Mouse (Mus musculus) heart, embryonic 15.5 days (tissue): ENCODE measurements around the gene Rflna. TPM values are rescaled to one million over a fixed set of nuclear protein-coding genes. Genes with fewer than 3 reads are reported as not detected.

ENCODE experiments used
- ATAC-seq: fragments of 200-750 bp; cut with Nextera tagmentation; replicated peaks from 2 replicates; pipeline ENCODE4 v1.8.0; 2017; ENCODE audit warnings: low read depth, moderate TSS enrichment; ENCODE audit not compliant: insufficient number of reproducible peaks, insufficient read depth, low FRiP score
- H3K27ac ChIP-seq: fragments of 300-500 bp; sonication (generic); 2 replicates; pipeline ENCODE4 v1.5.1; 2015; ENCODE audit warnings: mild to moderate bottlenecking, inconsistent platforms
- H3K27me3 ChIP-seq: fragments of 300-500 bp; sonication (generic); 2 replicates; pipeline ENCODE4 v1.6.1; 2015; ENCODE audit warnings: inconsistent platforms
- H3K36me3 ChIP-seq: fragments of 300-500 bp; sonication (generic); 2 replicates; pipeline ENCODE4 v1.6.1; 2015; ENCODE audit warnings: mild to moderate bottlenecking, inconsistent platforms
- H3K4me1 ChIP-seq: fragments of 300-500 bp; sonication (generic); replicated peaks from 2 replicates; pipeline ENCODE4 v1.6.1; 2015; ENCODE audit warnings: inconsistent platforms
- H3K4me2 ChIP-seq: fragments of 300-500 bp; sonication (generic); 2 replicates; pipeline ENCODE4 v1.6.1; 2015; ENCODE audit warnings: inconsistent platforms, mild to moderate bottlenecking, moderate library complexity
- H3K4me3 ChIP-seq: fragments of 300-500 bp; sonication (generic); 2 replicates; pipeline ENCODE4 v1.5.1; 2015; ENCODE audit warnings: mild to moderate bottlenecking, inconsistent platforms
- H3K9ac ChIP-seq: fragments of 300-500 bp; sonication (generic); 2 replicates; pipeline ENCODE4 v1.6.1; 2015; ENCODE audit warnings: mild to moderate bottlenecking, inconsistent platforms
- H3K9me3 ChIP-seq: fragments of 300-500 bp; sonication (generic); replicated peaks from 2 replicates; pipeline ENCODE4 v1.6.1; 2016; ENCODE audit warnings: inconsistent platforms
- WGBS: fragments of 180-500 bp; shearing (Covaris S2); methylation state at CpG from one replicate; pipeline ENCODE4 v1.1.7; 2015; ENCODE audit warnings: mixed read lengths; 5-methylcytosine and 5-hydroxymethylcytosine counted together
- polyA plus RNA-seq: library from polyadenylated mRNA; unstranded; fragments of >200 nt; fragmentation: Nextera tagmentation; extraction: Ambion mirVana; gene quantifications from 2 replicates; pipeline ENCODE4 v1.2.1, GENCODE M21; 2015

The Rflna gene
- polyA plus RNA-seq, 1 experiment from 2014 or later = 1.3 TPM

DNA sequence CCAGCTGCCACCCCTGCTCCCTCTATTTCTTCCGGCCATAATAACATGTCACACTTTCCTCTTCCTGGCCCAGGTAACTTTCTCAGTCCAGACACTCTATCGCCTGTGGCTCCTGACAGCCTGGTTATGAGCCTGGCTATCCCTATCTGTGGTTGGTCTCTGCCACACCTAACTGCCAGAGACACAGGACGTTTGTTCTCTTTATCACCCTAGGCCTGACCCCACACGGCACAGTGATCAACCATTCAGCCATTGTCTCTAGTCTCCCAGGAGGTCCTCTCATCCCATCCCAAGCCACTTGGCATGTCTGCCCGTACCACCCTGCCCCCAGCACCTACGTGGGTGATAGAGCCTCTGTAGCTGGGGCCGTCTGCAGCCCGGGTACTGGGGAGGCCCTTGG, 33.5 kb downstream of the Rflna start:
- Histone ChIP-seq H3K4me3 (no peak overlapping the region), H3K27me3 (no peaks in the 10 kb centered on the region), H3K4me2 (no peak overlapping the region), H3K36me3 (peaks cover 79% of the 10 kb centered on the region), H3K9me3 (no peaks in the 10 kb centered on the region), H3K9ac (no peak overlapping the region), H3K27ac (no peak overlapping the region), H3K4me1 (peaks cover 17% of the 10 kb centered on the region)
- WGBS = 86% methylated on average over 8 of the region's 8 CpGs
- ATAC-seq = no peak

DNA sequence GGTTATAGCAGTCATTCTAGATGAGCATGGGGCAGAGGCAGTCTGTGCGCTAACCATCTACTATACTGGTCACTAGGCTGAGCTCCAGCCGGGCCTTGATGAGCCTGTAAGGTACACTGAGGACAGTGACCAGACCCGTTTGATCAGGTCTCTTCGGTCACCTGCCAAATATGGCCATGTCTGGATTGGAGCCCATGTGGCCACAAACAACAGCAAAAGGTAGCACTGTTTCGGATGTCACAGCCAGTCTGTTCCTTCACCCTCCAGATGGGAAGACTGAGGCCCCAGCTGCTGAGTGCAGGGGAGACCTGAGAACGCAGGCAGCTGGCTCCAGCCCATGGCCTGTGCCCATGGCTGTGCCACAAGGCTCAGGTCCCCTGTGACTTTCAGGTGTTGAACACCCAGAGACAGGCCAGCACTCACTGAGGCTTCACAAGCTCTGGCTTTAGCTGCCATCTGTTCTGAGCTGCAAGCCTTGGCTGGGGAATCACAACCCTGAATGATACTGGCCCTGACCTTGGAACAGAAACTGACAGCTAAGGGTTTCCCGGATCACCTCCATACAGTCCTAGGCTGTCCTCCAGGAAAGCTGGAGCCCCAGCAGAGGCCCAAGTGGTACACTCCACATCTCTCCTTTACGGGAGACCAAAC, 36.5 kb downstream of the Rflna start:
- Histone ChIP-seq H3K9ac (no peak overlapping the region), H3K4me3 (no peak overlapping the region), H3K9me3 (no peaks in the 10 kb centered on the region), H3K27me3 (no peaks in the 10 kb centered on the region), H3K4me1 (peaks cover 21% of the 10 kb centered on the region), H3K4me2 (no peak overlapping the region), H3K27ac (peak overlapping the region; percentile 50; the same call in 1 of the 2 replicates), H3K36me3 (peaks cover 72% of the 10 kb centered on the region)
- WGBS = 87% methylated on average over 8 of the region's 8 CpGs
- ATAC-seq = peak; percentile 28; the same call in 1 of the 2 replicates

DNA sequence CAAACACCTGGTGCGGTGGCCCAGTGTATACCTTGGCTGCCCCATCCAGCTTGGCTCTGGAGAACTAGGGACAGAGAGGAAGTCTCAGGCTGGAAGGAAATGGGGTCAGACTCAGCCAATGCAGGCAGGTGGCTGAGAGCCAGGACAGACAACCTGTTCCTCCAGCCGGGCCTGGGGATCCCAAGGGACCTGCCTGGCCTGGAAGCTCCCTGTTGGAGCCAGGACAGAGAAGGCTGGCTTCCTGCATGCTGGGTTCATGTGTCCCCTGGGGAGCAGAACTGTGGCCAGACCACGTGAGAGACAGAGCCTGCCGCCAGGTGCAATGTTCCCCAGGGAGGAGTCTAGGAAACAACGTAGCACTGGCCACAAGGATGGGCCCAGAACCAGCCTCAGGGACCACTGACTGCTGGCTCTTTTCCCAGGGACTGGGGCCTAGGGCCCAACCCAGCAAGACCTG, 37.1 kb downstream of the Rflna start:
- 57% methylated on average over 5 of the region's 5 CpGs for WGBS
- Histone ChIP-seq H3K4me3 (no peak overlapping the region), H3K27ac (peak overlapping the region; percentile 50; the same call in 1 of the 2 replicates), H3K36me3 (peaks cover 66% of the 10 kb centered on the region), H3K27me3 (no peaks in the 10 kb centered on the region), H3K9me3 (no peaks in the 10 kb centered on the region), H3K4me1 (peaks cover 21% of the 10 kb centered on the region), H3K9ac (no peak overlapping the region), H3K4me2 (no peak overlapping the region)
- ATAC-seq = peak; percentile 33

DNA sequence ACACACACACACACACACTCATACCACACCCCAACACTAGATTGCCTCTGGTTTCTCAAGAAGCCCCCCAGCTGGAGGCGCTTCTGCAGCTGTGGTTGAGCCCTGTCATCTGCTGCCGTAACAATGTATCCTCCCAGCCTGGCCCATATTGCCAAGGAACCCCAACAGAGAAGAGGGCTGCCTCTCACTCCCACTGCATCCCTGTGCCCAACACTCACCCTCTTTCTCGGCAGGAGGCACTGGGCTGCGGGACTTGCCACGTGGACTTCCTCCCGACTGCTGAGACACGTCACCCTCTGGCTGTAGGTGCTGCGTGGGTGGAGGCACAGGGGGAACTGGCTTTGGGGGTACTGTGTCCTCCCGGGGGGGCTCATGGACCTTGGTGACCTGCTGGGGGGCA, 38.6 kb downstream of the Rflna start:
- no peak overlapping the region for H3K4me2 ChIP-seq
- no peak for ATAC-seq
- H3K4me1 ChIP-seq = peaks cover 25% of the 10 kb centered on the region
- no peak overlapping the region for H3K4me3 ChIP-seq
- H3K27ac ChIP-seq = no peak overlapping the region
- peaks cover 61% of the 10 kb centered on the region for H3K36me3 ChIP-seq
- WGBS = 88% methylated on average over 9 of the region's 9 CpGs
- no peaks in the 10 kb centered on the region for H3K9me3 ChIP-seq
- no peak overlapping the region for H3K9ac ChIP-seq
- no peaks in the 10 kb centered on the region for H3K27me3 ChIP-seq

DNA sequence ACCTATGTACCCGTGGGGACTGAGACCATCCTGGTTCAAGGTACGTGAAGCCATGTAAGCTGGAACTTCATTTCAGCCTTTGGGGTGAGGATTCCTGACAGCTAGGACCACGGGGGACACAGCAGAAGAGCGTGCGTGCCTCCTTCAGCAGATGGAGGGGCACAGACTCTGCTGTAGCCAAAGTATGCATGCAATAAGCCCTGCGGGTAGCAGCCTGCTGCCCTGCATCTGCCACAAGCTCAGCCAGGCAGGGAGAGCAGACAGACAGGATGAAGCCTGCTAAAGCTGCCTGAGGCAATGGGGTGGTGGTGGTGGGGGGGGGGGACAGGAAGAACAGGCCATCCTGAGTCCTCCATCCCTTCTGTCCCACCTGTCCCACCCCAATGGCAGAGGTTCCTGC, 40.4 kb downstream of the Rflna start:
- no peak overlapping the region for H3K4me3 ChIP-seq
- H3K27me3 ChIP-seq = no peaks in the 10 kb centered on the region
- H3K9me3 ChIP-seq = no peaks in the 10 kb centered on the region
- ATAC-seq = no peak
- 88% methylated on average over 6 of the region's 6 CpGs for WGBS
- H3K9ac ChIP-seq = no peak overlapping the region
- peaks cover 29% of the 10 kb centered on the region for H3K4me1 ChIP-seq
- H3K27ac ChIP-seq = no peak overlapping the region
- no peak overlapping the region for H3K4me2 ChIP-seq
- H3K36me3 ChIP-seq = peaks cover 62% of the 10 kb centered on the region

DNA sequence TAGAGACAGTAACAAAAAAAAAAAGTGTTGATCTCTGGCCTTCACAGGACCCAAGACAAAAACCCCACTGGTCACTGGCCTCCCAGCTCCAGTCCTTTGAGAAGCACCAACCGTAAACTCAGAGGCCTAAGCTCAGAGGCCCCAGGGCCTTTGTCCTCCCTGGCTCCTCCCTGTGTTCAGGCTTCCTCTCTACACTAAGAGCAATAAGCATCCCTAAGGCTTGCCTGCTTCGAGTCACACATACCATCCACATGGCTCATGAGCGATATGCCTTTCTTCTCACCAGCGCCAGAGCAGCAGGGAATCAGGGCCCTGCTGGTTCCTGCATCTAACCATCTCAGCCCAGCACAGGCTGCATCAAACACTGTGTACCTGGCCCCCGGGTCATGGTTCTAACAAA, 42.2 kb downstream of the Rflna start:
- H3K9me3 ChIP-seq = no peaks in the 10 kb centered on the region
- H3K4me2 ChIP-seq = no peak overlapping the region
- H3K4me1 ChIP-seq = peaks cover 25% of the 10 kb centered on the region
- peaks cover 71% of the 10 kb centered on the region for H3K36me3 ChIP-seq
- H3K9ac ChIP-seq = no peak overlapping the region
- no peak for ATAC-seq
- H3K27ac ChIP-seq = no peak overlapping the region
- H3K4me3 ChIP-seq = no peak overlapping the region
- H3K27me3 ChIP-seq = no peaks in the 10 kb centered on the region
- 74% methylated on average over 5 of the region's 5 CpGs for WGBS

DNA sequence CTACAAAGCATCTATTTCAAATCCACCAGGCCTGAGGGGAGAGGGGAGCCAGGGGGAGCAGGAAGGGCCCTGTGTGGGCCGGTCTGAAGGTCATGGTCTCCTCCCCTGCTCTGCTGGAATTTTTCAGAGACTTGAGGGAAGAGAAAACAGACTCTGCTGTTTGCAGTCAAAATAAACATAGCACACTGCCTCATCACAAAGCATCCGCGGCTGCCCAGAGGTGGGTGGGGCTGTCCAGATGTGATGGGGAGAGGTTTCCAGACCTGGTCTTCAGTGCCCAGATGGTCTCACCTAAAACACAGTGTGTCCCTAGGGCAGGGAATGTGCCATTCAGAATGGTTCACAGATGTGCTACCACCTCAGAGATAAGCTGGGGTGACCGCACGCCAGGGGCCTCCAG, 43.4 kb downstream of the Rflna start:
- Histone ChIP-seq H3K36me3 (peaks cover 73% of the 10 kb centered on the region), H3K4me1 (peaks cover 20% of the 10 kb centered on the region), H3K27ac (no peak overlapping the region), H3K27me3 (no peaks in the 10 kb centered on the region), H3K9me3 (no peaks in the 10 kb centered on the region), H3K4me3 (no peak overlapping the region), H3K9ac (no peak overlapping the region), H3K4me2 (no peak overlapping the region)
- ATAC-seq = no peak
- 53% methylated on average over 5 of the region's 5 CpGs for WGBS

DNA sequence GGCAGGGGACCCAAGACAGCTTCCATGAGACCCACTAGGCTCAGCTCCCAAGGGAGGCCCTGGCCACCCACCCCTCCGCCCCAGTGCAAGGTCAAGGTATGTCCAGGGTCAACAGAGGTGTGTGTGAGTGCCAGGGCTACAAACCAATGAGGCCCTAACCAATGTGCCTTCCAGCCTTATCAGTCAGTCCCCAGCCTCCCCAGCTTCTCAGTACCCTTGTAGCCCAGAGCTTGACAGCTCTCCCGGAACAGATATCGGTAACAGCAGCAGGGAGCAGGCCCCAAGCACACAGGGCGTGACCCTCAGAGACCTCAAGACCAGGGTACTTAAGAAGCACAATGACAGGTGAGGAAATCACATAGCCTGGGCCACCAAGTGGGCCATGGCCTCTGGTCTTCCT, 46.5 kb downstream of the Rflna start:
- peaks cover 47% of the 10 kb centered on the region for H3K4me1 ChIP-seq
- no peak overlapping the region for H3K4me2 ChIP-seq
- H3K9ac ChIP-seq = no peak overlapping the region
- no peaks in the 10 kb centered on the region for H3K27me3 ChIP-seq
- no peak for ATAC-seq
- no peaks in the 10 kb centered on the region for H3K9me3 ChIP-seq
- WGBS = 74% methylated on average over 4 of the region's 4 CpGs
- no peak overlapping the region for H3K4me3 ChIP-seq
- no peak overlapping the region for H3K27ac ChIP-seq
- H3K36me3 ChIP-seq = peaks cover 56% of the 10 kb centered on the region

DNA sequence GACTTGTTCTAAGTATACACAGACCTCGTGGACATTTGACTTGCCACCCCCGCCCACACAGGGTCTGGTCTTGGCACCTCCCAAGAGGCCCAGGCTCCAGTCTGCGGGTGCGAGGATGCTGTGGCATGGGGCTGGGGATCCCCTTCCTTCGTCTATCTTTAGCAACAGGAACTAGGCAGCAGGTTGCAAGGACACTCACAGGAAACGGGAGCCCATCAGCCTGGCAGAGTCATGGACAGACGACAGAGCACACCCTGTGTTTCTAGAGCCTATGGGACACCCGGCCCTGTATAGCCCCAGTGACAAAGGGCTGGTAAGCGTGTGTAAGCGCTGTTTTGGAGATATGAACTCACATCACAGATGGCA, 49.2 kb downstream of the Rflna start:
- peaks cover 41% of the 10 kb centered on the region for H3K36me3 ChIP-seq
- no peak overlapping the region for H3K4me3 ChIP-seq
- no peak overlapping the region for H3K4me2 ChIP-seq
- no peaks in the 10 kb centered on the region for H3K9me3 ChIP-seq
- no peak overlapping the region for H3K9ac ChIP-seq
- peak; percentile 16; the same call in 1 of the 2 replicates for ATAC-seq
- WGBS = 24% methylated on average over 10 of the region's 10 CpGs
- H3K4me1 ChIP-seq = peaks cover 66% of the 10 kb centered on the region
- H3K27me3 ChIP-seq = no peaks in the 10 kb centered on the region
- H3K27ac ChIP-seq = peak overlapping the region; percentile 63

DNA sequence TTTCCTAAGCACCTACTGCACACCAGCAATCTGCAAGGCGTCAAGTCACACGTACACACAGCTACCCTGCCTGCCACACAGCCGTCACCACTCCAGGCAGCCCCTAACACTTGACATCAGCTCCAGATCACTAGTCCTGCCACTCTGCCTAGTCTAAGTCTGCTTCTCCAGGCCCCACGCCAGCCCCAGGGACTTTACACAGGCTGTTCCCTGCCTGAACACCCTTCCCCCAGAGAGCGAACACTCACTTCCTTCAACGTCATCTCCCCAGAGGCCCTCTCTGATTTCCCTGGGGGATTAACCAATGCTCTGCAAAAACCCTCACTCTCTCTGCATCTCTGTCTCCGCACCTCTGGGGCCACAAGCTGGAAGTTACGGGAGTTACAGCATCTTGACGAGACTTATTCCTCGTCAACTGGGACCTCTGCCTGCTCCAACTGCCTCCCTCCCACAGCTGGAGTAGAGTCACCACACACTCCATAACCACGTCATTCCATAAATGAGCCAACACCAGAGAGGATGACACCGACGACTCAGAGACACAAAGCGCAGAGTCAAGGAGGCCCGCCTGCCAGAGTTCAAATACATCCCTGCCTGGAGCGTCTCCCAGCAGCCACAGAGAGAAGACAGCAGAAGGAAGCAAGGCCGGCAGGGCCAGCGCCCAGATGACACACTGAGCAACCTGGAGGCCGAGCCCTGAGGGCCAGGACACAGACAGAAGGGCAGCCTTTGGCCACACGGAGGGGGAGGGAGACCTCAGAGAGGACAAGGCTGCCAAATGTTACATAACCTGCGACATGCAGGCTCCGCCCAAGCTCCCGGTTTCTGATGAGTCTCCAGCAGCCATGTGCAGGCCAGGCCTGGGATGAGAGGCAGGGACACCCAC, 49.8 kb downstream of the Rflna start:
- 55% methylated on average over 23 of the region's 23 CpGs for WGBS
- Histone ChIP-seq H3K4me1 (peaks cover 72% of the 10 kb centered on the region), H3K36me3 (peaks cover 34% of the 10 kb centered on the region)

DNA sequence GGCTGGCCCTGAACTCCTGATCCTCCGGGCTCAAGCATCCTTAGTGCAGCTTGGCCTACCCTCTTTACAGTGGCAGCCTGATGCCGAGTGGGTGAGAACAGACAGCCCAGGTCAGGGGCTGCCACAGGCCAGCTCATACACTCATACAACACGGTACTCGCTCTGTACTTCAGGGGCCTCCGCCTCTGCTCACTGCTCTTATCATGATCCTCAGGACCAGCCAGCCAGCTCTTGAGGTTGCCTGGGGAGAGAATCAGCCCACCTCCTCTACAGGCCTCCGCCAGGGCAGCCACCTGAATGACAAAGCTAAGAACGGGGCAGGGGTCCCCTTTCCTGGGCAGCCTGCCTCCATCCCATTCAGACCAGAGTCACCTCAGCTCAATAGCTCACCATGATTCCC, 50.6 kb downstream of the Rflna start:
- WGBS = 63% methylated on average over 7 of the region's 7 CpGs
- H3K9ac ChIP-seq = 0 out of 2 replicates have a peak overlapping the region, but pooled peaks have one; percentile 1
- H3K27me3 ChIP-seq = no peaks in the 10 kb centered on the region
- peaks cover 27% of the 10 kb centered on the region for H3K36me3 ChIP-seq
- H3K4me2 ChIP-seq = no peak overlapping the region
- no peak overlapping the region for H3K4me3 ChIP-seq
- 0 out of 2 replicates have a peak overlapping the region, but pooled peaks have one; percentile 11 for H3K27ac ChIP-seq
- ATAC-seq = no peak
- peaks cover 80% of the 10 kb centered on the region for H3K4me1 ChIP-seq
- H3K9me3 ChIP-seq = no peaks in the 10 kb centered on the region

More for the DNA sequence above, 49.8 kb downstream of the Rflna start:
- Histone ChIP-seq H3K27ac (peak overlapping the region; percentile 63), H3K4me3 (no peak overlapping the region), H3K9me3 (no peaks in the 10 kb centered on the region), H3K27me3 (no peaks in the 10 kb centered on the region), H3K4me2 (no peak overlapping the region), H3K9ac (0 out of 2 replicates have a peak overlapping the region, but pooled peaks have one; percentile 1)
- ATAC-seq = peak; percentile 60
